Mouse (Mus musculus) cerebellum, adult (tissue): ENCODE data around the gene 1700030J22Rik.

Experiments used
- ATAC-seq: cut with Nextera tagmentation; 2 replicates; pipeline ENCODE4 v1.9.2; 2017; ENCODE audit warnings: mild to moderate bottlenecking, moderate library complexity, mixed read lengths; ENCODE audit not compliant: insufficient number of reproducible peaks, low FRiP score, low TSS enrichment

Gene 1700030J22Rik

GRCm38 (mm10) chr8:116978631-116979256 lies at the start of gene 1700030J22Rik:
Gene 1700030J22Rik, minus strand, starts transcription at chr8:116978959.
- peak; percentile 94 for ATAC-seq

DNA sequence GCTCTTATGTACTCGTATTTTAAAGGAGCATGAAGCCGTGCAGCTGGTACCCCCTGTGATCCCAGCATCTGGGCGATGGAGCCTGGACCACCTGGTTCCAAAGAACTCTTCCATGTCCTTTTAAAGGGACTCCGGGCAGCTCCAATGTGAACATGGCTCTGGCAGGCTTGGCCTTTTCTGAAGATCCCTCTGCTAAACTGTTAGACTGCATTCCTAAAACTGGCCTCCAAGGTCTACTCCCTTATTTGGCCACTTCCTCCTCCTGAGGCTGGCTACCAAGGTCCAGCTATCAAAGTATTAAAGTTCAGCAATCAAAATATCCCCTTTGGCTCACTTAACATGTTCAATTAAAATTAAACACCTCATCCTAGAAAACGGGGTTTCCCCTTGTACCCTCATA lies 48.8 kb upstream of the 1700030J22Rik start:
- no peak for ATAC-seq

DNA sequence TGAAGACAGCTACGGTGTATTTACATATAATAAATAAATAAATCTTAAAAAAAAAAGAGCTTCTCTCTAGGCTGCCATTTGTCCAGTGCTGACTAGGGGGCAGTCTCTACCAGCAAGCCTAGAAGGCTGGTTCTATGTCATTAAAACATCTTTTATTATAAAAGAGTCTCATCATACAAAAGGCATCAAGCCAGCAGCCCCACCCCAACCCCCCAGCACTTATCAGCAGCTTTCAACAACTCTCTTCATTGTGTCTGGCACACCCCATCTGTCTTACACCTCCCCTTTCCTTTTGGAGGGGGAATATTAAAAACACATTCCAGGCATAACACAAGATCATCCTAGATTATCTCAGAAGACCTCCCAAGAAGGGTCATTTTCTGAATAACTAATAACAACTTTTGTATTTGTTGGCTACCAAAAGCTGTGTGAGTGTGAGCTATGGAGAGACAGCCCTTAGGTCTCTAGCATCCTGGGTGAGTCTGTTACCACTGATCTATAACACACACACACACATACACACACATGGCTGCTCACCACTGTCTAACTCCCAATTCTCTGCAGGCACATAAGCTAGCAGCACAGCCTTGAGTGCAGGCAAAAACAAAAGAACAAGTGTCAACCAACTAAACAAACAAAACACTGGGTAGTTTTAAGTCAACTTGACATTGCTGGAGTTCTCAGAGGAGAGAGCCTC lies 43.7 kb upstream of the 1700030J22Rik start:
- no peak for ATAC-seq

DNA sequence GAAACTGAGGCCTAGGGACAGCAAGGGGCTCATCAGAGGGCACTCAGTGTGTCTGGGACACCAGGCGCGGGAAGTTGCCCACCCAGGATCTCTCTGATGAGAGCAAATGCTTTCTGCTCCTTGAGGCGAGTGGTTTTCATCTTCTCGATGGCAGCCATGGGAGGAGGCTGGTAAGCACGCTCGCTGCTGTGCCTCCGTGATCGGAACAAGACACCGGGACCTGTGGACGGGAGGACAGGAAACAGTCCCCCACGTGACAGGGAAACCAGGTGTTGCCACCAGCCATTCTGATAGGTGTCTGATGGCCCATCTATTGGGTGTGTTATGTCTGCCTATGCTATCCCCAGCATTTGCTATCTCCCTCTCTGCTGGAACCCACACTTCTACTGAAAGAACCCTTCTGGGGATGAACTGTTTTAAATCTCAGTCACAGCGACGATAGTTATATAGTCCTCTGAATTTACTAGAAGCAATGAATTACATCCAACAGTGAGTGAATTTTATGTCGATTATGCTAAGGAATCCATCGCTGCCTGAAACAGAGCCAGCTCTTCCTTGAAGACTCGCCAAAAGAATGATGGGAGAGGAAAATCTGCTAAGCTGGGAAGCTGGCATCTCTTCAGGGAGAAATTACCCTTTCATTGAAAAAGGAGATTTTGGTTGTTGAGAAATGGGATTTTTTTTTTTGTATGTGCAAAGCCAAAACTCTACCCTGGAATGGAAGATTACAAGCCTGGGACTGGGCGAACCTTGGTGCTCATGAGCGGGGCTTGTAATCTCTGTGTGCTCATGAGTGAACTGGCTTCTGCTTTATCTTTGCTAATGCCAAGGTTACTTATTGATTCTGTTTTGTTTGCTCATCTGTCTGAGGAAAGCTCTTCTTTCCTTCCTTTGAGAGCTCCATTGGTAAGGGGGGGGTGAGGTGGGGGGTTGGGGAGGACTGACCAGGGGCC lies 40.8 kb upstream of the 1700030J22Rik start:
- ATAC-seq, result no peak

GRCm38 (mm10) chr8:117017896-117018295 lies 39.1 kb upstream of the 1700030J22Rik start:
- no peak for ATAC-seq

DNA sequence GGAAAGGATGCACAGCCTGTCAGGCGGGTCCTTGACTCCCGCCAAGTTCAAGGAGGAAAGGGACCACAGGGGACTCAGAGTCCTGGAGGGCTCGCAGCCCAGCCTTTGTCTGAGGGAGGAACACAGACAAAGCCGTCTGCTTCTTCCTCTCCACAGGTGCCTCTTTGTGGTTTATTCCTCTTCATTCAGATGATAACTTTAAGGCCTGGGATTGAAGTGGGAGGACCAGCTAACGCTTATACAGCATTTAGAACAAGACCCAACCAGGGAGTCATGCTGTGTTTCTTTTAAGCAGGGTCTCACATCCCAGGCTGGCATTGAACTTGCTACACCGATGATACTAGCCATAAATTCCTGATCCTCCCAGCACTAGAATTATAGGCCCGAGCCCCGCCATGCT lies 38.2 kb upstream of the 1700030J22Rik start:
- ATAC-seq, result no peak

GRCm38 (mm10) chr8:117015670-117016069 lies 36.9 kb upstream of the 1700030J22Rik start:
- ATAC-seq, result no peak

- no peak for ATAC-seq
Measured at GRCm38 (mm10) chr8:117011366-117011765, 32.6 kb upstream of the 1700030J22Rik start.

DNA sequence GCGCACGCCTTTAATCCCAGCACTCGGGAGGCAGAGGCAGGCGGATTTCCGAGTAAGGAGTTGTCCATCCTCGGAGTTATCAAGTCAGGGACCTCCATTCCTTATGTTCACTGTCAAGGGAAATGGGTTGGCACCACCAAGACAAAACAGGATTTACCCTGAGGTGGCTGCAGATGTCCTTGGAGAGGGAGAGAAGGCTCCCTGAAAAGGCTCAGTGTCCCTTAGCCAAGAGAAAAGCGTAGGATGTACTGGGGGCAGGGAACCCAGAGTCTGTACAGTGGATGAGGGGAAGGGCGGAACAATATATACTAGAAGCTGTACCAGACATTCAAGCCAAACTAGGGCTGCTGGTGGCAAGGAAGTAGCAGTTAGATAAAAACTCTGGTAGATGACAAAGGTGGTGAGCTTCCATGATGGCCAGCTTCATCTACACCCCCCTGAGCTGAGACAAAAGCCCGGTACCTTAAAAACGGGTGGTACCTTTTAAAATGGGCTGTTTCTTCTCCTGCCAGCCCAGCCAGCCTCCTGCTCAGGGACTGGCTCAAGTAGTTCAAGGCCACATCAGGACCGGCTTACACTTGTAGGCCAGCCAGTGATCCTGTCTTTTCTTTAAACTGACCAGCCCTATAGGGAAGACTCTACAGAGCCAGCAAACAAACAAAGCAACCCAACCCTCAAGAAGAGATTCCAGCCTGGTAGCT lies 15.4 kb upstream of the 1700030J22Rik start:
- no peak for ATAC-seq

- peak; percentile 99 for ATAC-seq
Measured at GRCm38 (mm10) chr8:116993095-116993867, 14.5 kb upstream of the 1700030J22Rik start, which contains the start of gene Gcsh. Gene Gcsh, minus strand, starts transcription at chr8:116993537.

DNA sequence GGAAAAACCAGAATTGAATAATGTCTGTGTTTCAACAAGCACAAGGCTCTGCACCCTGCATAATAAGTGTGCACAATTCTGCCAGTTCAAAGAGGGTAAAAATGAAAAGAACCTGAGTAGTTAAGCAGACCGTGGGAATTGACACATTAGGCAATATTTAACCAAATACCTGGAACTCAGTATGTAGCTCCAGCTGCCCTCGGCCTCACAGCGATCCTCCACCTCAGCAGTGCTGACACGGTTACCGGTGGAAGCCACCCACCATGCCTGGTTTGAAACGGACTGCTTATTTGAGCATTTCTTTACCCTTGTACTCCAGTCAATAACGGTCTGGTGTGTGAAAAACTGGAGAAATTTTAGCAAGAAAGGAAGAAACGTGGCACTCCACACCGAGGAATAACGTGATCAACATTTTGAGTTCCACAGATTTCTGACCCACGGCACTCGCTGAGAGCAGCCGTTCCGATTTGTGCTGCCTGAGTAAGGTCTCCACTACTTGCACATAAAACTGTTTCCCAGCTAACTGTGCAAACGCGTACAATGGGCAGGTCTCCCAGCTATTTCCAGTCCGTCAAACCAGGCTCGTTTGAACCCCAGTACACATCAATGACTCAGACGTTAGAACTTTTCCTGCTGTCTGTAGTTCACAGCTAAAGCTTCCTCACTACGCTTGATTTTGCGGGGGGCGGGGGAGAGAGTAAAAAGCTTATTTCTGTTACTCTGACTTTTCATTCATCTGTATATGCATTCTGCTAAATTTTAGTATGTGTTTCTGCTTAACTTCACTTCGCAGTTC lies 13.6 kb upstream of the 1700030J22Rik start:
- no peak for ATAC-seq

GRCm38 (mm10) chr8:116991241-116991640 lies 12.5 kb upstream of the 1700030J22Rik start:
- ATAC-seq, result no peak

- ATAC-seq, result no peak
Measured at GRCm38 (mm10) chr8:116989842-116990241, 11.1 kb upstream of the 1700030J22Rik start.

DNA sequence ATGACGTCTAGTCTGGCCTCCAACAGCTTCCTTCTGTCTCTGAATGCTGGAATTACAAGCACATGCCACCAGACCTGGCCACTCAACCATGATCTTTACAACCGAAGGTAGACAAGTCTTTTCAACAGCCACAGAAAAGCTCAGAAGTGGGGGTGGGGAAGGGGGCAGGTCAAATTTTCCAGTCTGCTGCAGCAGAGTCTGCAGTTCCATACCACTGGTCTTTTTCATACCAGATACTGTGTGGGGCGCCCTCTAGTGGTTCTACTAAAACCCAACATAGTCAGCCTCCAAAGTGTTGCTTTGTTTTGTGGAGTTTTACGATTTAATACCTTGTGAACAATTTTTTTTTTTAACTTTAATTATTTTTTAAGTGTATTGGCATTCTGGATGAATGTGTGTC lies 1.4 kb upstream of the 1700030J22Rik start:
- ATAC-seq, result no peak

- no peak for ATAC-seq
Measured at GRCm38 (mm10) chr8:116978052-116978451, 707 bp downstream of the 1700030J22Rik start.

- ATAC-seq, result no peak
Measured at GRCm38 (mm10) chr8:116975606-116976005, 3.2 kb downstream of the 1700030J22Rik start.

GRCm38 (mm10) chr8:116975066-116975465 lies 3.7 kb downstream of the 1700030J22Rik start:
- no peak for ATAC-seq

DNA sequence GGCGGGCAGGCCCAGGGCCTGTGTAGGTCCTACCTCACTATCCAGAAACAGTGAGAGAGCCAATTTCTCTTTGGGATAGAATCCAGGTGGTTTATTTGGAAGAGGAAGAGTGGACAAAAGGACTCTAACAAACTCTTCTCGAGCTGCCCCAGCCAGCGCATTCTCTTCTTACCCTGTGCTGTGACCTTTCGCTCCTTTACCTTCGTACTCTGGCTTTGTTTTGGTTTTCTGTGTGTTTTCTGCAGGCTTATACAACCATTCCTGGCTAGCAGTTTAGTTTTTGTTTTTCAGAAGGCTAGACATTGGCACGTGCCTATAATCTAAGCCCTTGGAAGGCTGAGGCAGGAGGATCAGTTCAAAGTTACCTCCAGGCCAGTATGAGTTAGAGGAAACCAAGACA lies 9.2 kb downstream of the 1700030J22Rik start:
- no peak for ATAC-seq

- ATAC-seq, result no peak
Measured at GRCm38 (mm10) chr8:116954415-116954814, 24.3 kb downstream of the 1700030J22Rik start.
